Mouse (Mus musculus) CH12.LX (cell line): ENCODE results near the gene Skint8. TPM values are rescaled to one million over a fixed set of nuclear protein-coding genes. Genes with fewer than 3 reads are reported as not detected.
A peak's percentile ranks its signal among the peaks of the same experiment; 100 is the strongest.

ENCODE experiments used
- DNase-seq: peaks from one replicate; pipeline ENCODE4 v3.0.0-alpha.2; 2013; ENCODE audit errors: extremely low read depth
- H3K27ac ChIP-seq: 2 replicates; pipeline ENCODE4 v1.5.1; 2012; ENCODE audit warnings: low read depth, mild to moderate bottlenecking, control low read depth, moderate library complexity; ENCODE audit not compliant: insufficient read depth
- H3K27me3 ChIP-seq: replicated peaks from 2 replicates; pipeline ENCODE3; 2012; ENCODE audit warnings: inconsistent platforms
- H3K36me3 ChIP-seq, 2 experiments: replicated peaks in 1 of 2; 2 replicates each; pipeline versions ENCODE3 to v1.6.1; 2012; ENCODE audit warnings: inconsistent platforms in 1 of 2, low read length in 1 of 2, mild to moderate bottlenecking in 1 of 2, mixed read lengths in 1 of 2, moderate library complexity in 1 of 2; ENCODE audit not compliant: control insufficient read depth in 1 of 2, insufficient read depth in 1 of 2
- H3K4me1 ChIP-seq, 2 experiments: 2 replicates each; pipeline ENCODE4 v1.6.1; 2012; ENCODE audit warnings: inconsistent platforms in 1 of 2, moderate library complexity in 1 of 2; ENCODE audit not compliant: insufficient read depth in 2 of 2, control insufficient read depth in 1 of 2
- H3K4me2 ChIP-seq: 2 replicates; pipeline ENCODE4 v1.6.1; 2012; ENCODE audit warnings: low read depth, mild to moderate bottlenecking, control low read depth; ENCODE audit not compliant: poor library complexity, insufficient read depth, severe bottlenecking
- H3K4me3 ChIP-seq, 3 experiments: fragments of 150-350 bp in 1 of 3; sonication (generic) in 1 of 3; replicated peaks in 1 of 3; 2 replicates each; pipeline versions ENCODE3 to v1.5.1; 2011 to 2012; ENCODE audit warnings: low read depth in 2 of 3, low read length in 2 of 3, mild to moderate bottlenecking in 2 of 3, moderate library complexity in 2 of 3, control low read depth in 1 of 3, improper control_type of control experiment in 1 of 3, inconsistent platforms in 1 of 3, mixed read lengths in 1 of 3; ENCODE audit not compliant: poor library complexity in 1 of 3
- H3K79me2 ChIP-seq: replicated peaks from 2 replicates; pipeline ENCODE4 v1.6.1; 2012; ENCODE audit warnings: mild to moderate bottlenecking, moderate library complexity; ENCODE audit not compliant: control insufficient read depth, poor library complexity, insufficient read depth, severe bottlenecking; ENCODE audit errors: extremely low read depth
- H3K9ac ChIP-seq: 2 replicates; pipeline ENCODE4 v1.6.1; 2012; ENCODE audit warnings: low read depth, mild to moderate bottlenecking, control low read depth, moderate library complexity; ENCODE audit not compliant: insufficient read depth
- H3K9me3 ChIP-seq: replicated peaks from 2 replicates; pipeline ENCODE3; 2012; ENCODE audit warnings: low read length, inconsistent platforms, mixed read lengths
- BHLHE40 ChIP-seq: IDR thresholded peaks from 2 replicates; pipeline ENCODE4 v1.6.1; 2011; ENCODE audit warnings: mild to moderate bottlenecking, low read depth, low read length, improper control_type of control experiment
- CHD1 ChIP-seq: IDR thresholded peaks from 2 replicates; pipeline ENCODE4 v1.6.1; 2012; ENCODE audit warnings: low read depth, low read length, improper control_type of control experiment, inconsistent platforms
- CTCF ChIP-seq, 2 experiments: IDR thresholded peaks in 1 of 2; conservative IDR thresholded peaks in 1 of 2; 2 replicates each; pipeline ENCODE4 v1.5.1; 2011 to 2012; ENCODE audit warnings: low read depth in 2 of 2, low read length in 2 of 2, improper control_type of control experiment in 1 of 2, inconsistent platforms in 1 of 2, mild to moderate bottlenecking in 1 of 2, moderate library complexity in 1 of 2
- E2F4 ChIP-seq: IDR thresholded peaks from 2 replicates; pipeline ENCODE4 v1.6.1; 2011; ENCODE audit warnings: low read depth, low read length, improper control_type of control experiment; ENCODE audit not compliant: insufficient replicate concordance
- EP300 ChIP-seq: IDR thresholded peaks from 2 replicates; pipeline ENCODE4 v1.6.1; 2011; ENCODE audit warnings: low read length, improper control_type of control experiment
- ETS1 ChIP-seq: conservative IDR thresholded peaks from 2 replicates; pipeline ENCODE4 v1.6.1; 2012; ENCODE audit warnings: low read depth, mild to moderate bottlenecking, inconsistent platforms, low read length, improper control_type of control experiment, moderate library complexity
- HCFC1 ChIP-seq: IDR thresholded peaks from 2 replicates; pipeline ENCODE4 v1.6.1; 2012; ENCODE audit warnings: low read depth, mild to moderate bottlenecking, inconsistent platforms, low read length, improper control_type of control experiment
- MAFK ChIP-seq: IDR thresholded peaks from 2 replicates; pipeline ENCODE4 v1.6.1; 2011; ENCODE audit warnings: low read length, improper control_type of control experiment; ENCODE audit not compliant: insufficient replicate concordance
- MAX ChIP-seq: IDR thresholded peaks from 2 replicates; pipeline ENCODE4 v1.6.1; 2011; ENCODE audit warnings: low read length, improper control_type of control experiment
- MYC ChIP-seq: IDR thresholded peaks from 2 replicates; pipeline ENCODE4 v1.6.1; 2011; ENCODE audit warnings: low read depth, mild to moderate bottlenecking, improper control_type of control experiment, low read length
- NRF1 ChIP-seq: IDR thresholded peaks from 2 replicates; pipeline ENCODE4 v1.6.1; 2014; ENCODE audit warnings: low read depth, mild to moderate bottlenecking, inconsistent platforms, low read length, improper control_type of control experiment, moderate library complexity
- RAD21 ChIP-seq: IDR thresholded peaks from 2 replicates; pipeline ENCODE4 v1.6.1; 2011; ENCODE audit warnings: low read depth, mild to moderate bottlenecking, low read length, improper control_type of control experiment, moderate library complexity
- RCOR1 ChIP-seq: conservative IDR thresholded peaks from 2 replicates; pipeline ENCODE4 v1.6.1; 2012; ENCODE audit warnings: low read depth, mild to moderate bottlenecking, inconsistent platforms, low read length, improper control_type of control experiment
- SIN3A ChIP-seq: IDR thresholded peaks from 2 replicates; pipeline ENCODE4 v1.6.1; 2012; ENCODE audit warnings: low read length, improper control_type of control experiment, inconsistent platforms
- UBTF ChIP-seq: IDR thresholded peaks from 2 replicates; pipeline ENCODE4 v1.6.1; 2012; ENCODE audit warnings: low read depth, mild to moderate bottlenecking, inconsistent platforms, low read length, improper control_type of control experiment, moderate library complexity
- dilution Hi-C: fragments of 300-500 bp; cut with MboI; formaldehyde crosslinking; loops from 2 replicates; pipeline ENCODE4 v1.14.3; 2020; ENCODE audit warnings: low sequenced_read_pairs; ENCODE audit not compliant: extremely low pct_unique_long_range_greater_than_20kb, extremely low pct_ligation_motif_present
- in situ Hi-C: fragments of 300-500 bp; cut with MboI; formaldehyde crosslinking; loops from 3 replicates; pipeline ENCODE4 v1.14.3; 2019; ENCODE audit warnings: low sequenced_read_pairs, low pct_ligation_motif_present, low pct_unique_long_range_greater_than_20kb, mixed read lengths
- polyA plus RNA-seq: library from polyadenylated mRNA; unstranded; fragments of >175 nt; gene quantifications from 2 replicates; pipeline ENCODE4 v1.2.1, GENCODE M21; 2012; ENCODE audit warnings: low read depth; ENCODE audit not compliant: insufficient read length
- total RNA-seq, 2 experiments: library from RNA; depleted of rRNA; stranded (reverse); fragments of 300-350 nt in 1 of 2; fragments of >200 nt in 1 of 2; gene quantifications; 2 replicates each; pipeline ENCODE4 v1.2.3; 2012 to 2014

The Skint8 gene
- total RNA-seq (2012; rRNA removed): not detected in 2 replicates
- not detected in 2 replicates for total RNA-seq (2014; rRNA removed)
- polyA plus RNA-seq: not detected in 2 replicates

GRCm38 (mm10) chr4:111919092-111919491, at the start of gene Skint8:
Gene Skint8 (plus strand): TSS chr4:111919392.
- H3K9me3 ChIP-seq: no peaks in the 10 kb centered on the region
- no peak within 1 kb of the TSS for H3K9ac ChIP-seq
- no peaks in the 10 kb centered on the region for H3K27me3 ChIP-seq
- no peak within 1 kb of the TSS for H3K27ac ChIP-seq
- DNase-seq: no peak
- no peak within 1 kb of the TSS for H3K4me2 ChIP-seq
- TF ChIP-seq SIN3A (no peak), NRF1 (no peak), UBTF (no peak), MAFK (no peak), CHD1 (no peak), E2F4 (no peak), MAX (no peak), RAD21 (no peak), MYC (no peak), RCOR1 (no peak), CTCF (conservative IDR thresholded peaks at IDR 0.05 in 1 of 2, IDR thresholded peaks at IDR 0.05 in 1 of 2; ENCODE audit: low read depth in 2 of 2, low read length in 2 of 2) (no peak), HCFC1 (no peak)
- no peaks in the 10 kb centered on the region for H3K4me1 ChIP-seq
- dilution Hi-C loops (no loop called here), in situ Hi-C loops (no loop called here)
- H3K79me2 ChIP-seq: no peaks in the 10 kb centered on the region
- H3K36me3 ChIP-seq: no peaks in the 10 kb centered on the region
- H3K4me3 ChIP-seq: no peak within 1 kb of the TSS

GRCm38 (mm10) chr4:111880112-111880875, 38.9 kb upstream of the Skint8 start:
- in situ Hi-C loops: no loop called here
- Histone ChIP-seq H3K9ac (no peak overlapping the region), H3K4me3 (peak overlapping the region in 2 of 3 experiments; percentile 22 to 31), H3K9me3 (no peaks in the 10 kb centered on the region), H3K4me1 (peaks cover 0 to 48% of the 10 kb centered on the region in 2 experiments; a peak in 2 of 4 replicates), H3K79me2 (no peaks in the 10 kb centered on the region), H3K27me3 (no peaks in the 10 kb centered on the region), H3K4me2 (no peak overlapping the region), H3K27ac (no peak overlapping the region), H3K36me3 (no peaks in the 10 kb centered on the region)
- TF ChIP-seq CTCF (conservative IDR thresholded peaks at IDR 0.05 in 1 of 2, IDR thresholded peaks at IDR 0.05 in 1 of 2; ENCODE audit: low read depth in 2 of 2, low read length in 2 of 2): no peak
- no peak for TF ChIP-seq RCOR1
- no peak for TF ChIP-seq EP300
- TF ChIP-seq BHLHE40: peak; percentile 38; the same call in 1 of the 2 replicates
- peak; percentile 78 for TF ChIP-seq ETS1
- DNase-seq: peak; percentile 50
- dilution Hi-C loops: no loop called here
